Mouse (Mus musculus): ENCODE data around the gene Kcnh6.

Gene Kcnh6

GRCm38 (mm10) chr11:106007821-106008220 lies at the start of gene Kcnh6:
Gene Kcnh6 (plus strand): TSS chr11:106008124.
- DNase-seq (ENCODE audit: low spot score in 2 of 2) = peak; percentile 43 to 82

GRCm38 (mm10) chr11:105958566-105958965 lies 49.4 kb upstream of the Kcnh6 start:
- DNase-seq (ENCODE audit: low spot score in 2 of 2) = no peak

- DNase-seq (ENCODE audit: low spot score in 2 of 2) = no peak
These were observed 48.6 kb upstream of the Kcnh6 start for GRCm38 (mm10) chr11:105959355-105959754.

- DNase-seq (ENCODE audit: low spot score in 2 of 2) = no peak
These were observed 43.2 kb upstream of the Kcnh6 start for GRCm38 (mm10) chr11:105964691-105965090.

GRCm38 (mm10) chr11:105966288-105966687 lies 41.6 kb upstream of the Kcnh6 start:
- DNase-seq (ENCODE audit: low spot score in 2 of 2) = no peak

GRCm38 (mm10) chr11:105967741-105968574 lies 40.0 kb upstream of the Kcnh6 start, which contains the start of gene Ace:
Gene Ace (plus strand): TSS chr11:105967945.
- no peak for DNase-seq (ENCODE audit: low spot score in 2 of 2)

- no peak for DNase-seq (ENCODE audit: low spot score in 2 of 2)
These were observed 39.0 kb upstream of the Kcnh6 start for GRCm38 (mm10) chr11:105968948-105969347.

GRCm38 (mm10) chr11:105969516-105969915 lies 38.4 kb upstream of the Kcnh6 start:
- DNase-seq (ENCODE audit: low spot score in 2 of 2) = peak in 1 of 2 experiments; percentile 14

- no peak for DNase-seq (ENCODE audit: low spot score in 2 of 2)
These were observed 33.3 kb upstream of the Kcnh6 start for GRCm38 (mm10) chr11:105974593-105974992.

- no peak for DNase-seq (ENCODE audit: low spot score in 2 of 2)
These were observed 32.9 kb upstream of the Kcnh6 start for GRCm38 (mm10) chr11:105975050-105975449.

- DNase-seq (ENCODE audit: low spot score in 2 of 2) = no peak
These were observed 32.3 kb upstream of the Kcnh6 start for GRCm38 (mm10) chr11:105975636-105976035.

- no peak for DNase-seq (ENCODE audit: low spot score in 2 of 2)
These were observed 29.7 kb upstream of the Kcnh6 start for GRCm38 (mm10) chr11:105978232-105978631.

GRCm38 (mm10) chr11:105978634-105979033 lies 29.3 kb upstream of the Kcnh6 start:
- DNase-seq (ENCODE audit: low spot score in 2 of 2) = no peak

GRCm38 (mm10) chr11:105984452-105984851 lies 23.5 kb upstream of the Kcnh6 start:
- DNase-seq (ENCODE audit: low spot score in 2 of 2) = no peak

GRCm38 (mm10) chr11:105987446-105987845 lies 20.5 kb upstream of the Kcnh6 start:
- DNase-seq (ENCODE audit: low spot score in 2 of 2) = no peak

GRCm38 (mm10) chr11:105989446-105989845 lies 18.5 kb upstream of the Kcnh6 start:
- no peak for DNase-seq (ENCODE audit: low spot score in 2 of 2)

GRCm38 (mm10) chr11:105990231-105990630 lies 17.7 kb upstream of the Kcnh6 start:
- no peak for DNase-seq (ENCODE audit: low spot score in 2 of 2)

GRCm38 (mm10) chr11:105994375-105994774 lies 13.5 kb upstream of the Kcnh6 start, which contains the start of gene Ace3:
Gene Ace3 (plus strand): TSS chr11:105994675.
- DNase-seq (ENCODE audit: low spot score in 2 of 2) = no peak

- no peak for DNase-seq (ENCODE audit: low spot score in 2 of 2)
These were observed 7.9 kb upstream of the Kcnh6 start for GRCm38 (mm10) chr11:106000062-106000461.

- DNase-seq (ENCODE audit: low spot score in 2 of 2) = peak in 1 of 2 experiments; percentile 27
These were observed 6.2 kb upstream of the Kcnh6 start for GRCm38 (mm10) chr11:106001718-106002117.

- DNase-seq (ENCODE audit: low spot score in 2 of 2) = no peak
These were observed 3.3 kb upstream of the Kcnh6 start for GRCm38 (mm10) chr11:106004576-106004975.

- DNase-seq (ENCODE audit: low spot score in 2 of 2) = no peak
These were observed 2.0 kb upstream of the Kcnh6 start for GRCm38 (mm10) chr11:106005970-106006369.

GRCm38 (mm10) chr11:106012711-106013110 lies 4.8 kb downstream of the Kcnh6 start:
- no peak for DNase-seq (ENCODE audit: low spot score in 2 of 2)
